Mouse (Mus musculus) thymus, adult 2 months (tissue): ENCODE measurements around the gene Megf11. TPM values are rescaled to one million over a fixed set of nuclear protein-coding genes. Genes with fewer than 3 reads are reported as not detected.

Experiments used
- DNase-seq: peaks from one replicate; pipeline ENCODE4 v3.0.0; 2021
- H3K27ac ChIP-seq: fragments of 200-500 bp; 2 replicates; pipeline ENCODE4 v1.5.1; 2012; ENCODE audit warnings: low read length, control low read depth; ENCODE audit not compliant: control insufficient read depth, insufficient read depth
- H3K27me3 ChIP-seq: fragments of 200-500 bp; 2 replicates; pipeline ENCODE4 v1.6.1; 2012; ENCODE audit warnings: mild to moderate bottlenecking, low read length, moderate library complexity, mixed read lengths; ENCODE audit not compliant: control insufficient read depth, insufficient read depth
- H3K36me3 ChIP-seq: fragments of 200-500 bp; 2 replicates; pipeline ENCODE4 v1.6.1; 2012; ENCODE audit warnings: mild to moderate bottlenecking, low read length, moderate library complexity; ENCODE audit not compliant: control insufficient read depth, insufficient read depth
- H3K4me1 ChIP-seq: fragments of 200-500 bp; replicated peaks from 2 replicates; pipeline ENCODE4 v1.6.1; 2012; ENCODE audit warnings: low read length; ENCODE audit not compliant: control insufficient read depth, insufficient read depth
- H3K4me3 ChIP-seq: fragments of 200-500 bp; 2 replicates; pipeline ENCODE4 v1.5.1; 2012; ENCODE audit warnings: mild to moderate bottlenecking, low read length, control low read depth, moderate library complexity; ENCODE audit not compliant: control insufficient read depth, insufficient read depth
- CTCF ChIP-seq: fragments of 200-500 bp; IDR thresholded peaks from 2 replicates; pipeline ENCODE4 v1.5.1; 2012; ENCODE audit warnings: mild to moderate bottlenecking, control low read depth, low read length, moderate library complexity, borderline replicate concordance; ENCODE audit not compliant: control insufficient read depth, poor library complexity, insufficient read depth; ENCODE audit errors: extremely low read depth
- POLR2A ChIP-seq: fragments of 200-500 bp; IDR thresholded peaks from 2 replicates; pipeline ENCODE4 v1.6.1; 2012; ENCODE audit warnings: mild to moderate bottlenecking, low read length, control low read depth, moderate library complexity; ENCODE audit not compliant: control insufficient read depth, poor library complexity, insufficient read depth; ENCODE audit errors: extremely low read depth
- WGBS: fragments of 180-500 bp; shearing (Covaris S2); methylation state at CpG from one replicate; pipeline ENCODE4 v1.1.7; 2018; 5-methylcytosine and 5-hydroxymethylcytosine counted together
- polyA plus RNA-seq: library from polyadenylated mRNA; depleted of rRNA; stranded (reverse); fragments of >200 nt; gene quantifications from 2 replicates; pipeline ENCODE4 v1.2.3, GENCODE M21; 2012

The Megf11 gene
- polyA plus RNA-seq, 1 experiment, result 0.70 TPM

DNA sequence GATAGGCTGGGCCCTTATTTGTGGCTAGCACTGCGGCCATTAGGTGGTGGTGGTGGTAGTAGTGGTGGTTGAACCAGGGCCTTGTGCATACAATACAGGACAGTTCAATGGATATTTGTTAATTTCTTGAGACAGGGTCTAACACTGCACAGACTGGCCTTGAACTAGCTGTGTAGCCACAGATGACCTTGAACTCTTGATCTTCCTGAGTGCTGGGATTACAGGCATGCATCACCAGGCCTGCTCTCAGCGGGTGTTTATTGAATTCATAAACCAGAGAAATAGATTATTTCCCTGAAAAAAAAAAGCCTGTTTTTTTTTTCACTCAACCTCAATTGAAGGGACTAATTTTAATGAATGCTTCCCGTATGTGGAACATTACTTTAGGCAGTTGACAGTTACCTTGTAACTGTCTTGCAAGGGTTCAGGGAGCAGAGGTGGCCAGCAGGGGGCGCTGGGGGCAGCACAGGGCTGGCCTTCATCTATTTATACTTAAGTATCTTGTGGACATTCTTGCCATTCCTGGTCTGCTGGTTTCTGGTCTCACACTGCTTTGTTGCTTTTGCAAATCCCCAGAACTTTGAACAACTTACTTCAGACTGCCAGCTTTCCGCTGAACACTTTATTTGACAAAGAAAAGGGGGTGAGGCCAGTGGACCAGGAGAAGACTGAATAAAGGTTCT is 8.6 kb downstream of the Megf11 start:
- Histone ChIP-seq H3K4me3 (no peak overlapping the region), H3K36me3 (no peaks in the 10 kb centered on the region), H3K27me3 (no peaks in the 10 kb centered on the region), H3K4me1 (no peaks in the 10 kb centered on the region), H3K27ac (no peak overlapping the region)
- no peak for TF ChIP-seq POLR2A
- peak; percentile 78 for TF ChIP-seq CTCF
- 59% methylated on average over 5 of the region's 5 CpGs for WGBS
- DNase-seq, result peak; percentile 56

DNA sequence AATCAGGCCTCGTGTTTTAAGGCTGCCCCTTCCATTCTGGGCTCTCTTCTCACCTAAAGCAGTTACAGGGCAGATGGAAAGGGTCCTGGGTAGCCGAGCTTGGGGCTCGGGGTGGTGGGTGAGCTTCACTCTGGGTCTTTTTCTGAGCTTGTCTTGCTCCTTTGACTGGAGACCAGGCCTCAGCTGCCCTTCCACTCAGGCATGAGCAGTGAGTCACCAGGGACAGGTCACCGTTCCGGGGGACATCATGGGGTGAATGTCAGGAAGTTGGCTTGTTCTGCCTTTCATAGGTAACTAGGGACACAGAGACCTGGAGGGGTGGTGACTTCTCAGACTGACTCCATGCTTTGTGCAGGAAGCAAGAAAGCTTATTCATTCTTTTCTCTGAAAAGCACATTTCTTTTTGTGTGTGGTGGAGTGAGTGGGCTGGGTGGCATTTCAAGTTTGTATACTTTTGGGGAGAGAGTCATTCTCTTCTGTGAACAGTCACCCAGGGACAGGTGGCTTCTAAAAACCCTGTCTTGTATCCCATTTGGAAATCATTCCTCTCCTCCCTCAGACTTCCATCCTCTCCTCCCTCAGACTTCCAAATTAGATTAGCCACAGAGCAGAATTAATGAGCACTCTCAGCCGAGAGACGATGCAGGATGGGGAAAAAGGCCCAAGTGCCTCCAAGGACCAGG is 10.0 kb downstream of the Megf11 start:
- Histone ChIP-seq H3K4me3 (no peak overlapping the region), H3K27me3 (no peaks in the 10 kb centered on the region), H3K36me3 (no peaks in the 10 kb centered on the region), H3K4me1 (no peaks in the 10 kb centered on the region), H3K27ac (no peak overlapping the region)
- no peak for DNase-seq
- WGBS, result 83% methylated on average over 7 of the region's 7 CpGs
- TF ChIP-seq CTCF (no peak), POLR2A (no peak)

DNA sequence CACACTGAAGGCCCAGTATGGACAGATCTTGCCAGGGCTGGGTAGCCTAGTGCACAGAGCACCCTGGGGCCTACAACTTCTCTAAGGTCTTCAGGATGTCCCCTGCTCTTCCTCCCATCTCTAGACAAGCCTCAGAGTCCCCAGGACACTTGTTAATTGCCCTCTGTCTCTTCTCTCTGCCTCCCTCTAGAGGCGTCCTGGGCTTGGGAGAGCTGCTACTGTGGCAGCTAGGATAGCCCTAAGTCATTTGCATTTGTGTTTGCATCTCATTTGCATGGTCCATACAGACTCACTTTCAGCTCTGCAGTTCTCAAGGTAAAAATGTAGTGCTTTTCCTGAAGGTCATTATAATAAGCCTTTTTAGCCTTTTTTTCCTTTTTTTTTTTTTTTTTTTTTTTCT is 11.7 kb downstream of the Megf11 start:
- no peaks in the 10 kb centered on the region for H3K36me3 ChIP-seq
- peak; percentile 32 for DNase-seq
- H3K4me1 ChIP-seq, result no peaks in the 10 kb centered on the region
- H3K27ac ChIP-seq, result no peak overlapping the region
- 17% methylated on average over 1 of the region's 1 CpGs for WGBS
- no peaks in the 10 kb centered on the region for H3K27me3 ChIP-seq
- TF ChIP-seq POLR2A (no peak), CTCF (no peak)
- H3K4me3 ChIP-seq, result no peak overlapping the region

DNA sequence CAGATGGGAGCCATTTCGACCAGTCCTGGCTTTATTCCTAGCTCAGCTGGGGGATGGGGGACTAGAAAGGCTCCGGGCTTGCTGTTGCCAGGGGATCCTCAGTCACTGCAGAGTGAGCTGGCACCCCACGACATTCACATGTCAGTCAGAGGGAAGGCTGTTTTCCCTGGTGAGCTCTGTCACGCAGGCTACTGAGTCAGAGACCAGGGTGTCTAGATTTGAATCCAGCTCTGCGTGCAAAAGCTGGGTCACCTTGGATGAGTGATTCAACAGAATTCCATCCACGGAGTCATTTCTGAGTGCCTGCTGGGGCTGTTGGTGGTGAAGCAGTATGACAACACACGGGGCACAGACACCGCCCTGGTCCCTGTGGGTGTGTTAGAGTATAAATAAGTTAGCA is 13.7 kb downstream of the Megf11 start:
- no peaks in the 10 kb centered on the region for H3K27me3 ChIP-seq
- WGBS, result 77% methylated on average over 8 of the region's 8 CpGs

DNA sequence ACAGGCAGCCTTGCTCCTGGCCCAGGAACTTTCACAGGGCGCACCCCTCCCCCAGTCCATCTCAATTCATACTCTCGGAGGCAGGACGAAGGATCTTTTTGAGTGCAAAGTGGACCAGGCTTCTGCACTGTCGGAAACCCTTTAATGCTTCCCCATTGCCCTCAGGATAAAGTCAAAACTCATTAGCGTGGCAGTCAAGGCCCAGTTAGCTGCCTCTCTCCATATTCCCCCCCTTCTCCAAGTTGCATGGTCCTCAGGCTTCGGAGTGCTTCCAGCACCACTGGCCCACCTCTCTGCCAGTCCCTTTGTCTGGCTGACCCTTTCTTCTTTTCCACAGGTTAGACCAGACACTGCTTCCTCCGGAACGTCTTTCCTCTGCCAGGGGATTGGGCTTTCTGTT is 16.7 kb downstream of the Megf11 start:
- no peak for DNase-seq
- H3K27ac ChIP-seq, result no peak overlapping the region
- H3K4me3 ChIP-seq, result no peak overlapping the region
- H3K4me1 ChIP-seq, result no peaks in the 10 kb centered on the region
- no peak for TF ChIP-seq POLR2A
- TF ChIP-seq CTCF, result no peak
- 90% methylated on average over 8 of the region's 8 CpGs for WGBS
- no peaks in the 10 kb centered on the region for H3K27me3 ChIP-seq
- H3K36me3 ChIP-seq, result no peaks in the 10 kb centered on the region

More for the DNA sequence above, 13.7 kb downstream of the Megf11 start:
- no peak for TF ChIP-seq POLR2A
- TF ChIP-seq CTCF, result no peak
- DNase-seq, result no peak
- H3K4me1 ChIP-seq, result no peaks in the 10 kb centered on the region
- no peaks in the 10 kb centered on the region for H3K36me3 ChIP-seq
- H3K4me3 ChIP-seq, result no peak overlapping the region
- H3K27ac ChIP-seq, result no peak overlapping the region

DNA sequence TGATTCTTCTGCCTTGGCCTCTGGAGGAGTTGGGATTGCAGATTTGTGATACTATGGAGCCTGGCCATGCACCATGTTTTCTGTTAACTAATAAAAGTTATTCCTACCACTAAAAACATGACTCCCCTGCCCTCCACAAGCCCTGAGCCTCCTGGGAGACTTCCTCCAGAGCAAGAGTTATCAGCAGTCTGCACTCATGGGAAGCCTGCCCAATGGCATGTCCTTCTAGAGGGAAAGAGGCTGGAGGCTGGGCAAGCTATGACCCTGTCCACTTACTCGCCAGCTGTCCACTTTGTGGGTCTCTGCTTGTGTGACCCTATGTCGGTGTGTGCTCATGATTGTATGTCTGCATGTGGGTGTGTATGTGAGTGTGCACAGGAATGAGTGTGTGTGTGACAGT is 21.4 kb downstream of the Megf11 start:
- Histone ChIP-seq H3K4me3 (no peak overlapping the region), H3K27me3 (no peaks in the 10 kb centered on the region), H3K36me3 (no peaks in the 10 kb centered on the region), H3K27ac (no peak overlapping the region), H3K4me1 (no peaks in the 10 kb centered on the region)
- WGBS, result 94% methylated on average over 2 of the region's 2 CpGs
- DNase-seq, result no peak
- TF ChIP-seq POLR2A, result no peak
- no peak for TF ChIP-seq CTCF
